Mouse (Mus musculus) heart, embryonic 14.5 days (tissue): ENCODE measurements at regions not wholly inside any gene's neighbourhood (a gene's known extent, or its start where the extent isn't known, plus 50 kb on each side); places are given as distances from the start of the nearest gene placed in this dataset.

ENCODE experiments used
- ATAC-seq: fragments of 200-750 bp; cut with Nextera tagmentation; 2 replicates; pipeline ENCODE4 v1.8.0; 2017; ENCODE audit warnings: low read depth, moderate TSS enrichment; ENCODE audit not compliant: insufficient number of reproducible peaks, insufficient read depth, low FRiP score
- H3K27ac ChIP-seq, 2 experiments: fragments of 200-500 bp in 1 of 2; fragments of 300-500 bp in 1 of 2; sonication (generic) in 1 of 2; replicated peaks in 1 of 2; 2 replicates each; pipeline ENCODE4 v1.5.1; 2012 to 2014; ENCODE audit warnings: low read depth in 2 of 2, low read length in 2 of 2, control low read depth in 1 of 2, mild to moderate bottlenecking in 1 of 2, mixed read lengths in 1 of 2; ENCODE audit not compliant: control insufficient read depth in 1 of 2, insufficient read depth in 1 of 2
- H3K27me3 ChIP-seq: fragments of 300-500 bp; sonication (generic); 2 replicates; pipeline ENCODE4 v1.6.1; 2014; ENCODE audit warnings: mild to moderate bottlenecking, low read length, control low read depth; ENCODE audit not compliant: control insufficient read depth, insufficient read depth
- H3K36me3 ChIP-seq: fragments of 300-500 bp; sonication (generic); 2 replicates; pipeline ENCODE4 v1.6.1; 2014; ENCODE audit warnings: mild to moderate bottlenecking, control low read depth, low read length, mixed read lengths; ENCODE audit not compliant: control insufficient read depth, insufficient read depth
- H3K4me1 ChIP-seq, 2 experiments: fragments of 200-500 bp in 1 of 2; fragments of 300-500 bp in 1 of 2; sonication (generic) in 1 of 2; 2 replicates each; pipeline ENCODE4 v1.6.1; 2012 to 2014; ENCODE audit warnings: low read length in 2 of 2, control low read depth in 1 of 2, mixed read lengths in 1 of 2; ENCODE audit not compliant: control insufficient read depth in 2 of 2, insufficient read depth in 2 of 2
- H3K4me2 ChIP-seq: fragments of 300-500 bp; sonication (generic); 2 replicates; pipeline ENCODE4 v1.6.1; 2014; ENCODE audit warnings: mild to moderate bottlenecking, low read length
- H3K4me3 ChIP-seq, 2 experiments: fragments of 200-500 bp in 1 of 2; fragments of 300-500 bp in 1 of 2; sonication (generic) in 1 of 2; 2 replicates each; pipeline ENCODE4 v1.5.1; 2012 to 2014; ENCODE audit warnings: low read length in 2 of 2, mild to moderate bottlenecking in 2 of 2, control low read depth in 1 of 2, low read depth in 1 of 2, moderate library complexity in 1 of 2; ENCODE audit not compliant: control insufficient read depth in 1 of 2, insufficient read depth in 1 of 2
- H3K9ac ChIP-seq: fragments of 300-500 bp; sonication (generic); 2 replicates; pipeline ENCODE4 v1.6.1; 2014; ENCODE audit warnings: mild to moderate bottlenecking, low read length
- H3K9me3 ChIP-seq: fragments of 300-500 bp; sonication (generic); 2 replicates; pipeline ENCODE4 v1.6.1; 2016; ENCODE audit warnings: low read length, control low read depth; ENCODE audit not compliant: control insufficient read depth
- WGBS: fragments of 180-500 bp; shearing (Covaris S2); extraction: QIAGEN DNeasy Blood & Tissue Kit; methylation state at CpG from one replicate; pipeline ENCODE4 v1.1.7; 2014; 5-methylcytosine and 5-hydroxymethylcytosine counted together

DNA sequence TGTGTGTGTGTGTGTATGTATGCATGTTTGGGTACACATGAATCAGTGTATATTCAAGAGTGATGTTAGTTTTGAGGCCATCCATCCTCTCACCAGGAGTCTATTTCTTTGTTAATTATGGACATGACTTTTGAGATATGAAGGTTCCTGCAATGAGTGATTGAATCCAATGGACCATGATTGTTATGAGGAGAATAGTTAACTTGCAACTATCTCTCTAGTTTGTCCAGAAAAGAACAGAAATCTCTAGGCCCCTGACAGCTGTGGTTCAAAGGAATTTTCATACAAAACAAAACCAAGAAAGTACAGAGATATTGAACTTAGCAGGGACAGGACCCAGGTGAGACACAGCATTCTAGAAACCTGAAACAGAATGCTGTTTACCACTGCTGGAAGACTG lies 217.9 kb upstream of the Tnp1 start:
- Histone ChIP-seq H3K9me3 (0 out of 2 replicates have a peak, but pooled peaks cover 5% of the 10 kb centered on the region), H3K27ac (no peak overlapping the region), H3K4me2 (no peak overlapping the region), H3K27me3 (no peaks in the 10 kb centered on the region), H3K4me3 (no peak overlapping the region), H3K4me1 (peaks cover 6 to 18% of the 10 kb centered on the region in 2 experiments), H3K9ac (no peak overlapping the region), H3K36me3 (no peaks in the 10 kb centered on the region)
- ATAC-seq: no peak

GRCm38 (mm10) chr1:73233041-73233440 lies 217.3 kb upstream of the Tnp1 start:
- ATAC-seq: no peak
- no peak overlapping the region for H3K27ac ChIP-seq
- 81% methylated on average over 3 of the region's 3 CpGs for WGBS
- H3K27me3 ChIP-seq: no peaks in the 10 kb centered on the region
- H3K4me1 ChIP-seq: peaks cover 6 to 18% of the 10 kb centered on the region in 2 experiments
- 0 out of 2 replicates have a peak, but pooled peaks cover 5% of the 10 kb centered on the region for H3K9me3 ChIP-seq
- no peak overlapping the region for H3K4me2 ChIP-seq
- no peak overlapping the region for H3K4me3 ChIP-seq
- no peaks in the 10 kb centered on the region for H3K36me3 ChIP-seq
- no peak overlapping the region for H3K9ac ChIP-seq

DNA sequence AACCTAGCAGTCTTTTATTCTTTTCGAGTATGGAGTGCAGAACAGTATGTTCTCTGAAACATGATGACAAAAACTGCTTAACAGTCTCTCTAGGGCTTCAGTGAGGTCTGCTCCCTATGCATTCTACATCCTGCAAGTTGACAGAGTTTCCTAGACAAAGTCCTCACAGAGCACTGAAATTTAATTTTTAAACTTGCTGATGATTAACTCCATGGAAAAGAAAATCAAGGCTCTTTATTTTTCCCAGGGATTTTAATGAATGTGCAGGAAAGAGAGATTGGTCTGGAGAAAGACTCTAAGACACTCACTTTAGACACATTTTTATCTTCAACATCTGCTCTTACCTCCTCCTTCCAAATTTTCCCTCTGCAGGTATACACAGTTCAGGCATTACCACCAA lies 214.9 kb upstream of the Tnp1 start:
- H3K9me3 ChIP-seq: 0 out of 2 replicates have a peak, but pooled peaks cover 5% of the 10 kb centered on the region
- H3K9ac ChIP-seq: no peak overlapping the region
- no peaks in the 10 kb centered on the region for H3K36me3 ChIP-seq
- no peak overlapping the region for H3K4me3 ChIP-seq
- peaks cover 2 to 5% of the 10 kb centered on the region in 2 experiments; a peak in 3 of 4 replicates for H3K4me1 ChIP-seq
- H3K27me3 ChIP-seq: no peaks in the 10 kb centered on the region
- no peak for ATAC-seq
- H3K4me2 ChIP-seq: no peak overlapping the region
- 63% methylated on average over 1 of the region's 1 CpGs for WGBS
- H3K27ac ChIP-seq: no peak overlapping the region

DNA sequence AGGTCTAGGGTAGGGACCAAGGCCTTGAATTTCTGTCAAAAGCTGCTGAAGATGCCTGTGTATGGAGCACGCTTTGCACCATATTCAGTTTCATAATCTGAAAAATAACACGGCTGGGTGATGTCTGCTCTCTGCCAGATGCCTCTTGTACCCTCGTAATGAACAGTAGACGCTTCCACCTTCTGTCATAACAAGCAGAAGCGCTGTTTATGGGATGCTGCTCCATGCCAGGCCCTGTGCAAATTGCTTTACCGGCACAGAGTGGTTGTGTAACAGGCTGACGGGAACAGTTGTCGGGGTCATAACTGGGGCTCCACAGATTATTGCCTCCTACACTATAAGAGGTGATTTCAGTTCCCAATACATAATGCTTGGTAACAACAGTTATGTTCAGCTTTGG lies 211.5 kb upstream of the Tnp1 start:
- Histone ChIP-seq H3K4me1 (0 out of 4 replicates have a peak, but pooled peaks cover 0 to 3% of the 10 kb centered on the region in 2 experiments), H3K9me3 (0 out of 2 replicates have a peak, but pooled peaks cover 5% of the 10 kb centered on the region), H3K36me3 (no peaks in the 10 kb centered on the region), H3K4me3 (no peak overlapping the region), H3K9ac (no peak overlapping the region), H3K4me2 (no peak overlapping the region), H3K27me3 (no peaks in the 10 kb centered on the region), H3K27ac (no peak overlapping the region)
- ATAC-seq: no peak
- WGBS: 93% methylated on average over 8 of the region's 8 CpGs

DNA sequence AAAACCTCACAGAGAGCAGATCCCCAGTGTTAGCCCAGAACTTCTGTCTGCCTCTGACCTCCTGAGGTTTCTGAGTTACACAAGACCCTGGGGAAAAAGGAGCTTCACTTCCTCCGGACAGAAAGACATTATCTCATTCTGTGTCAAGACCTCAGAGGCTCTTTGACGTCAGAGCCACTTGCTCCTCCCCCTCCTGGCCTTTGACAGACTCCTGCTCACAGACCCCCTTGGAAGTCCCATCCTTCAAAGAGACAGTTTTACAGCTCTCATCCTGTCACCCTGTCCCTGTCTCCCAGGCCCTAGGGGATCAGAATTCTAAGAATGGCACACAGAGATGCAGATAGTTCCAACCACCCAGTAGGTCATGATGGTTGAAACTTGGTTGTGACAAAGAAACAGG lies 206.2 kb upstream of the Tnp1 start:
- no peak for ATAC-seq
- Histone ChIP-seq H3K9me3 (no peaks in the 10 kb centered on the region), H3K27ac (no peak overlapping the region), H3K9ac (no peak overlapping the region), H3K36me3 (no peaks in the 10 kb centered on the region), H3K4me3 (no peak overlapping the region), H3K27me3 (no peaks in the 10 kb centered on the region), H3K4me1 (0 out of 4 replicates have a peak, but pooled peaks cover 0 to 3% of the 10 kb centered on the region in 2 experiments), H3K4me2 (no peak overlapping the region)
- 13% methylated on average over 2 of the region's 2 CpGs for WGBS

GRCm38 (mm10) chr1:73214305-73214946 lies 198.7 kb upstream of the Tnp1 start:
- Histone ChIP-seq H3K27ac (no peak overlapping the region), H3K9ac (no peak overlapping the region), H3K36me3 (no peaks in the 10 kb centered on the region), H3K9me3 (peaks cover 5% of the 10 kb centered on the region; the same call in 1 of the 2 replicates), H3K4me1 (no peaks in the 10 kb centered on the region), H3K4me2 (no peak overlapping the region), H3K4me3 (no peak overlapping the region), H3K27me3 (no peaks in the 10 kb centered on the region)
- 69% methylated on average over 5 of the region's 5 CpGs for WGBS
- ATAC-seq: no peak

- H3K27me3 ChIP-seq: no peaks in the 10 kb centered on the region
- no peak overlapping the region for H3K4me2 ChIP-seq
- peaks cover 5% of the 10 kb centered on the region; the same call in 1 of the 2 replicates for H3K9me3 ChIP-seq
- ATAC-seq: no peak
- no peaks in the 10 kb centered on the region for H3K36me3 ChIP-seq
- peaks cover 0 to 2% of the 10 kb centered on the region in 2 experiments; a peak in 2 of 4 replicates for H3K4me1 ChIP-seq
- no peak overlapping the region for H3K4me3 ChIP-seq
- no peak overlapping the region for H3K27ac ChIP-seq
- H3K9ac ChIP-seq: no peak overlapping the region
- 39% methylated on average over 8 of the region's 8 CpGs for WGBS
These were observed 191.7 kb upstream of the Tnp1 start for GRCm38 (mm10) chr1:73207421-73207820.

DNA sequence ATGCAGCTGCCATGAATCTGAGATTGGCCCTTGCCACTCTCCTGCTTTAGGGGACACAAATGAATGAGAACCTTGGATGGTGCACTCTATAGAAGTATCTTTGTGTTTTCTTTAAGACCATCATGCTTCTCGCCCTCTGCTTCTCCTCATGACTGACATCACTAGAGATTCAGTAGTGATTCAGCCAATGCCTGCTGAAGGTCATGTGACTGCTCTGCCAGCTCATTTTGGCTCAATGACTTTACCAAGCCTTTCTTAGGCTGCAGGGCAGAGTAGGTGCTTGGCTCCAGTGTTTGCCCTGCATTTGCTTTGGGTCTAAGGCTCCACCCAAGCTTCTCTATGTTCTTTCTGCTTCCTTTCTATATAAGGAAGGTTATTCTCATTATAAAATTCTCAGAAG lies 190.1 kb upstream of the Tnp1 start:
- H3K27me3 ChIP-seq: no peaks in the 10 kb centered on the region
- no peaks in the 10 kb centered on the region for H3K36me3 ChIP-seq
- H3K4me1 ChIP-seq: peaks cover 0 to 2% of the 10 kb centered on the region in 2 experiments; a peak in 2 of 4 replicates
- no peak overlapping the region for H3K9ac ChIP-seq
- no peak overlapping the region for H3K4me2 ChIP-seq
- no peak for ATAC-seq
- H3K9me3 ChIP-seq: no peaks in the 10 kb centered on the region
- WGBS: 82% methylated on average over 1 of the region's 1 CpGs
- no peak overlapping the region for H3K27ac ChIP-seq
- no peak overlapping the region for H3K4me3 ChIP-seq
